Mouse (Mus musculus): ENCODE measurements at regions not wholly inside any gene's neighbourhood (a gene's known extent, or its start where the extent isn't known, plus 50 kb on each side); places are given as distances from the start of the nearest gene placed in this dataset.

GRCm38 (mm10) chr5:49909483-49909882 lies 149.3 kb downstream of the Adgra3 start:
- no peak for DNase-seq

GRCm38 (mm10) chr5:49896106-49896505 lies 162.7 kb downstream of the Adgra3 start:
- no peak for DNase-seq

GRCm38 (mm10) chr5:49880383-49880782 lies 178.4 kb downstream of the Adgra3 start:
- DNase-seq, result no peak

- DNase-seq, result no peak
Observed at GRCm38 (mm10) chr5:49876240-49876639, 182.6 kb downstream of the Adgra3 start.

GRCm38 (mm10) chr5:49857202-49857601 lies 201.6 kb downstream of the Adgra3 start:
- DNase-seq, result peak; percentile 25

- no peak for DNase-seq
Observed at GRCm38 (mm10) chr5:49856036-49856435, 202.8 kb downstream of the Adgra3 start.

- DNase-seq, result no peak
Observed at GRCm38 (mm10) chr5:49848680-49849079, 210.1 kb downstream of the Adgra3 start.

GRCm38 (mm10) chr5:49848174-49848573 lies 210.6 kb downstream of the Adgra3 start:
- peak; percentile 52 for DNase-seq

GRCm38 (mm10) chr5:49818832-49819231 lies 240.0 kb downstream of the Adgra3 start:
- DNase-seq, result no peak

GRCm38 (mm10) chr5:49816751-49817150 lies 242.1 kb downstream of the Adgra3 start:
- DNase-seq, result peak; percentile 73

- DNase-seq, result no peak
Observed at GRCm38 (mm10) chr5:49813335-49813734, 245.5 kb downstream of the Adgra3 start.

GRCm38 (mm10) chr5:49788494-49789160 lies 263.9 kb upstream of the Kcnip4 start:
- DNase-seq, result peak; percentile 70

- DNase-seq, result no peak
Observed at GRCm38 (mm10) chr5:49783728-49784127, 259.0 kb upstream of the Kcnip4 start.

GRCm38 (mm10) chr5:49761054-49761453 lies 236.3 kb upstream of the Kcnip4 start:
- DNase-seq, result no peak

GRCm38 (mm10) chr5:49755531-49755930 lies 230.8 kb upstream of the Kcnip4 start:
- DNase-seq, result no peak

GRCm38 (mm10) chr5:49712607-49713006 lies 187.9 kb upstream of the Kcnip4 start:
- DNase-seq, result no peak

GRCm38 (mm10) chr5:49682156-49682555 lies 157.4 kb upstream of the Kcnip4 start:
- no peak for DNase-seq

- DNase-seq, result no peak
Observed at GRCm38 (mm10) chr5:49681514-49681913, 156.8 kb upstream of the Kcnip4 start.

GRCm38 (mm10) chr5:49675885-49676284 lies 151.2 kb upstream of the Kcnip4 start:
- no peak for DNase-seq

- no peak for DNase-seq
Observed at GRCm38 (mm10) chr5:49665196-49665595, 140.5 kb upstream of the Kcnip4 start.

GRCm38 (mm10) chr5:49663928-49664327 lies 139.2 kb upstream of the Kcnip4 start:
- no peak for DNase-seq

- DNase-seq, result peak; percentile 52
Observed at GRCm38 (mm10) chr5:49662096-49662495, 137.4 kb upstream of the Kcnip4 start.

- no peak for DNase-seq
Observed at GRCm38 (mm10) chr5:49660598-49660997, 135.9 kb upstream of the Kcnip4 start.

- DNase-seq, result no peak
Observed at GRCm38 (mm10) chr5:49650953-49651352, 126.2 kb upstream of the Kcnip4 start.

- DNase-seq, result peak; percentile 78
Observed at GRCm38 (mm10) chr5:49645781-49646180, 121.1 kb upstream of the Kcnip4 start.

All from cerebellum, adult 8-10 months (tissue).